In the genomic region with DNA sequence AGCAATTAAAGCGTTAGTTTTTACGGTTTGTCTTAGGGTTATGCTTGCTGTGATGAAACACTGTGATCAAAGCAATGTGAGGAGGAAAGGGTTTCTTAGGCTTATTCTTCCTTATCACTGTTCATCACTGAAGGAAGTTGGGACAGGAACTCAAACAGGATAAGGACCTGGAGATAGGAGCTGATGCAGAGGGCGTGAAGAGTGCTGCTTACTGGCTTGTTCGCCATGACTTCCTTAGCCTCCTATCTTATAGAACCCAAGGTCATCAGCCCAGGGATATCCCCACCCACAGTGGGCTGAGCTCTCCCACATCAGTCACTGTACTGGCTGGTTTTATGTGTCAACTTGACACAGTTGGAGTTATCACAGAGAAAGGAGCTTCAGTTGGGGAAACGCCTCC, we compare ENCODE assay signal across 28 mouse cellular contexts. TPM values are rescaled to one million over a fixed set of nuclear protein-coding genes. Genes with fewer than 3 reads are reported as not detected.
"Had no signal": no experiment of that assay in that cellular context is flagged by ENCODE, and none has a peak within 500 bp of the region (broad histone marks: within the 10 kb centered on the region; RNA-seq: fewer than 3 reads in every experiment).

No protein-coding gene starts in this region.

- H3K9ac ChIP-seq: embryonic facial prominence, embryonic 12.5 days; embryonic facial prominence, embryonic 13.5 days; embryonic facial prominence, embryonic 15.5 days; forebrain, embryonic 12.5 days; forebrain, embryonic 13.5 days; forebrain, embryonic 15.5 days; forebrain, postnatal 0 days had no signal

- ATAC-seq: forebrain, embryonic 13.5 days; forebrain, embryonic 14.5 days; forebrain, embryonic 15.5 days; forebrain, embryonic 16.5 days; forebrain, postnatal 0 days had no signal

- H3K27me3 ChIP-seq: embryonic facial prominence, embryonic 12.5 days; embryonic facial prominence, embryonic 13.5 days; embryonic facial prominence, embryonic 15.5 days; forebrain, embryonic 12.5 days; forebrain, embryonic 13.5 days; forebrain, embryonic 15.5 days had no signal

- H3K36me3 ChIP-seq: embryonic facial prominence, embryonic 10.5 days; embryonic facial prominence, embryonic 12.5 days; embryonic facial prominence, embryonic 13.5 days; embryonic facial prominence, embryonic 15.5 days; forebrain, embryonic 10.5 days; forebrain, embryonic 12.5 days; forebrain, embryonic 15.5 days had no signal

- H3K4me1 ChIP-seq: embryonic facial prominence, embryonic 10.5 days; embryonic facial prominence, embryonic 12.5 days; embryonic facial prominence, embryonic 15.5 days; forebrain, embryonic 10.5 days; forebrain, embryonic 12.5 days; forebrain, embryonic 13.5 days; forebrain, embryonic 15.5 days had no signal

- H3K4me3 ChIP-seq: embryonic facial prominence, embryonic 10.5 days; embryonic facial prominence, embryonic 12.5 days; embryonic facial prominence, embryonic 13.5 days; embryonic facial prominence, embryonic 15.5 days; erythroblast, embryonic 14.5 days; forebrain, embryonic 10.5 days; forebrain, embryonic 12.5 days; forebrain, embryonic 13.5 days; forebrain, embryonic 15.5 days; gastrocnemius, adult 2 months; heart, adult 2 months had no signal

- H3K4me2 ChIP-seq: embryonic facial prominence, embryonic 12.5 days; embryonic facial prominence, embryonic 13.5 days; embryonic facial prominence, embryonic 15.5 days; forebrain, embryonic 12.5 days; forebrain, embryonic 13.5 days; forebrain, embryonic 15.5 days had no signal

- H3K9me3 ChIP-seq: embryonic facial prominence, embryonic 10.5 days; embryonic facial prominence, embryonic 12.5 days; embryonic facial prominence, embryonic 13.5 days; embryonic facial prominence, embryonic 15.5 days; forebrain, embryonic 10.5 days; forebrain, embryonic 12.5 days; forebrain, embryonic 13.5 days; forebrain, embryonic 15.5 days had no signal

- H3K27ac ChIP-seq: embryonic facial prominence, embryonic 10.5 days; embryonic facial prominence, embryonic 12.5 days; embryonic facial prominence, embryonic 13.5 days; embryonic facial prominence, embryonic 15.5 days; forebrain, embryonic 10.5 days; forebrain, embryonic 12.5 days; forebrain, embryonic 13.5 days; forebrain, embryonic 15.5 days; gastrocnemius, adult 2 months; heart, adult 2 months had no signal

- DNase-seq: cerebellum, adult 9-10 months; cerebellum, adult 9-11 months; cerebellum, postnatal 14 days; cerebellum, postnatal 25 days; cerebellum, postnatal 36 days; embryo, embryonic 11 days; forebrain, postnatal 0 days; gastrocnemius, adult 2 months; gastrocnemius, postnatal 10 days; gastrocnemius, postnatal 14 days; gastrocnemius, postnatal 25 days; gastrocnemius, postnatal 36 days; heart, adult 18-20 months; heart, adult 2 months had no signal

RNA-seq across cellular contexts. Expression of gene Adra1d, which starts 50.4 kb away (rescaled TPM):
- total RNA-seq: common myeloid progenitor, adult 5-6 weeks; granulocyte monocyte progenitor cell, adult 5-6 weeks had no signal
- polyA plus RNA-seq: embryonic facial prominence, embryonic 10.5 days; erythroblast, embryonic 14.5 days; forebrain, embryonic 11.5 days; forebrain, embryonic 12.5 days; forebrain, embryonic 13.5 days; forebrain, embryonic 14.5 days had no signal
